Mouse (Mus musculus) Patski (cell line): Measurements from ENCODE around the gene Hunk. TPM values are rescaled to one million over a fixed set of nuclear protein-coding genes. Genes with fewer than 3 reads are reported as not detected.

Source experiments
- ATAC-seq: fragments of 100-300 bp; one replicate; pipeline ENCODE4 v1.8.0; 2021
- CTCF ChIA-PET: fragments of 350-600 bp; sonication (Branson Sonifier 250); formaldehyde crosslinking; loops from one replicate; lab custom pipeline; 2022; ENCODE audit warnings: inconsistent platforms; lab: Charles Lee
- POLR2A ChIA-PET: fragments of 350-600 bp; sonication (Branson Sonifier 250); formaldehyde crosslinking; loops from one replicate; lab custom pipeline; 2022; ENCODE audit warnings: antibody characterized with exemption, inconsistent platforms; lab: Charles Lee
- DNase-seq: peaks from one replicate; pipeline ENCODE4 v3.0.0-alpha.2; 2011; ENCODE audit warnings: low read depth, low spot score
- H3K27me3 ChIP-seq: fragments of 371-371 bp; one replicate; pipeline ENCODE4 v1.5.1; 2021
- CTCF ChIP-seq: fragments of 100-300 bp; IDR thresholded peaks from one replicate; pipeline ENCODE4 v1.5.1; 2021
- in situ Hi-C: fragments of 300-500 bp; cut with MboI; formaldehyde crosslinking; loops from 3 replicates; pipeline ENCODE4 v1.11.1; 2018; ENCODE audit warnings: low pct_unique_long_range_greater_than_20kb, mixed read lengths
- polyA plus RNA-seq: library from polyadenylated mRNA; unstranded; gene quantifications from one replicate; pipeline ENCODE4 v1.2.3, GENCODE M21; 2021

Hunk gene
- polyA plus RNA-seq, 1 experiment from 2014 or later, result 11.2 TPM

- no peak for DNase-seq
- no peaks in the 10 kb centered on the region for H3K27me3 ChIP-seq
- CTCF ChIA-PET, result interaction anchor here (1.1 to 1.4 kb wide), 2 partner anchors 17 to 111 kb away, joined by 3 read pairs; partner anchors contain the start of gene Hunk
- POLR2A ChIA-PET, result no interaction called here
- in situ Hi-C loops, result no loop called here
- no peak for TF ChIP-seq CTCF
- no peak for ATAC-seq
Observed at GRCm38 (mm10) chr16:90496930-90497329, 111.1 kb downstream of the Hunk start.

DNA sequence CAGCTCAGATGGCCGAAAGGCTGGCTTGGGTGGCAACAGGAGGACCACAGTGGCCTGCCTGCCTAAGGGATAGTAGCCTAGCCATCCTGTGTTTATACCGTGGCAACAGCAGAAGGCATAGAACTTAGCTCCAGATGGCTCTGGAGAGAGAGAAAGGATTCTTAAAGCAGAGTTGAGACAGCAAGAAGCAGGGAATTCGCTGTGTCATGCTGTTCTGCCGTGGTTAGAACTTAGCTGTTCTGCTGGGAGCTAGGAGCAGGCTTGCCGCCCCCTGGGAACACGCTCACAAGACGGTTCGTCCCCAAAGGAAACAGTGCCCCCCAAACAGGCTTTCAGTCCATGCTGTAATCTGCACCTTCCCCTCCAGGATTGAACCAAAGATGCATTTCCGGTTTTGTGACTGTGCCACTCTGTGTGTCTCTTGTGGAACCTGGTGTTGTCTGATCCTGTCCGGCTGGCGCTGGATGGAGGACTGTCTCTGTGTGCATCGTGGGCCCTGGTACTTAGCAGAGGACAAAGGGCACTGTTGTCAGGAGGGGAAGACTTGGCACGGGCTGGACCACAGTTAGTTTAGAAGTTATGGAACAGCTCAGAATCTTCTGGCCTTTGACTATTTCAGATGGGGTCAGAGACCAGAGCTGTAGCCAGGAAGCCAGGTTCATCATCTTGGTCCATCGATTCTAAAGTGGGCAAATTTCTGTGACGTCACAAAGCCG is 112.1 kb downstream of the Hunk start:
- no peaks in the 10 kb centered on the region for H3K27me3 ChIP-seq
- POLR2A ChIA-PET, result no interaction called here
- no peak for ATAC-seq
- in situ Hi-C loops, result no loop called here
- TF ChIP-seq CTCF, result no peak
- CTCF ChIA-PET, result interaction anchor here (1.4 kb wide), 1 partner anchor 18 kb away, joined by 3 read pairs; no protein-coding TSS in a partner anchor
- DNase-seq, result no peak

- DNase-seq (no peak), ATAC-seq (no peak)
- in situ Hi-C loops, result no loop called here
- CTCF ChIA-PET, result no interaction called here
- TF ChIP-seq CTCF, result no peak
- POLR2A ChIA-PET, result no interaction called here
- no peaks in the 10 kb centered on the region for H3K27me3 ChIP-seq
Observed at GRCm38 (mm10) chr16:90500809-90501208, 115.0 kb downstream of the Hunk start.

DNA sequence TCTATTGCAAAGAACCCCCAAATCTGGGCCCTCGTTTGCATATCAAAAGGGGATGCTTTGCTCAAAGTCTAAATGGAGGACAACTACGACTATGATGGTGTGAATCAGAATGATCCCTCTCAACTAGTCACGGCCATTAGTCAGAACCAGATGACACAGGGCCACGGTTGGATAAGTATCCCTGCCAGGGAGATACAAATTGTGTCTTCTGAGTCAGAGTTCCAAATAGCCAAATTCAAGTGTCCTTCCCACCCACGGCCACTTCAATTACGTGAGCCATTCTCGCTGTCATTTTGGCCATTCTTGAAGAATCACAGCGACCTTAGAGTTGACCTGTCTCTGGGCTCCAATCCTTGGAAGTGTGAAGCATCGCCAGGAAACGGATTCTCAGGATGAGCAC is 119.4 kb downstream of the Hunk start:
- TF ChIP-seq CTCF, result no peak
- CTCF ChIA-PET, result interaction anchor here (1.5 kb wide), 1 partner anchor 28 kb away, joined by 3 read pairs; no protein-coding TSS in a partner anchor
- no peak for ATAC-seq

GRCm38 (mm10) chr16:90505680-90506079 is 119.9 kb downstream of the Hunk start:
- ATAC-seq, result no peak
- H3K27me3 ChIP-seq, result no peaks in the 10 kb centered on the region
- in situ Hi-C loops, result no loop called here
- no peak for DNase-seq
- no peak for TF ChIP-seq CTCF
- POLR2A ChIA-PET, result no interaction called here
- CTCF ChIA-PET, result no interaction called here

More for the DNA sequence above, 119.4 kb downstream of the Hunk start:
- POLR2A ChIA-PET, result no interaction called here
- DNase-seq, result peak; percentile 20
- H3K27me3 ChIP-seq, result no peaks in the 10 kb centered on the region
- in situ Hi-C loops, result no loop called here

- ChIA-PET POLR2A (no interaction called here), CTCF (no interaction called here)
- H3K27me3 ChIP-seq, result no peaks in the 10 kb centered on the region
- DNase-seq (no peak), ATAC-seq (no peak)
- in situ Hi-C loops, result no loop called here
- TF ChIP-seq CTCF, result no peak
Observed at GRCm38 (mm10) chr16:90511551-90512296, 125.9 kb downstream of the Hunk start.

DNA sequence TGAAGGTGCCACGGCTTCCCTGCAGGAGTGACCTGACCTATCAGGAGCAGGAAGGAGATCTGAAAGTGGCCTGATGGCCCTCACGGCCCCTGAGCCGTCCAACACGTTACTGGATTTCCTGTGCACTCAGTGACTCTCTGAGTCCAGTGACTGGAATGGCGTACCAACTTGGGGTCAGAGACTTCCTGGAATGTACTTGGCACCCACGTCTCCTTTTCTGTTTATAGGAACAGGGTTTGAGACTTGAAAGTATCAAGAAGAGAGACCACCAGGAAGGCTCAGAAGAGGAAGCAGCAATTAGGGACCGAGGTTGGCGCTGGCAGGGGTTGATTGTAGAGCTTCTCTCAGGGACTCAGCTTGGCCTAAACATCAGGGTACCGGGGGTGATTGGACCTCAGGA is 131.2 kb downstream of the Hunk start:
- TF ChIP-seq CTCF, result no peak
- in situ Hi-C loops, result no loop called here
- ATAC-seq (no peak), DNase-seq (no peak)
- ChIA-PET POLR2A (no interaction called here), CTCF (no interaction called here)
- H3K27me3 ChIP-seq, result no peaks in the 10 kb centered on the region

GRCm38 (mm10) chr16:90518232-90518631 is 132.4 kb downstream of the Hunk start:
- ChIA-PET CTCF (no interaction called here), POLR2A (no interaction called here)
- no peak for DNase-seq
- ATAC-seq, result no peak
- no peak for TF ChIP-seq CTCF
- in situ Hi-C loops, result no loop called here
- no peaks in the 10 kb centered on the region for H3K27me3 ChIP-seq

DNA sequence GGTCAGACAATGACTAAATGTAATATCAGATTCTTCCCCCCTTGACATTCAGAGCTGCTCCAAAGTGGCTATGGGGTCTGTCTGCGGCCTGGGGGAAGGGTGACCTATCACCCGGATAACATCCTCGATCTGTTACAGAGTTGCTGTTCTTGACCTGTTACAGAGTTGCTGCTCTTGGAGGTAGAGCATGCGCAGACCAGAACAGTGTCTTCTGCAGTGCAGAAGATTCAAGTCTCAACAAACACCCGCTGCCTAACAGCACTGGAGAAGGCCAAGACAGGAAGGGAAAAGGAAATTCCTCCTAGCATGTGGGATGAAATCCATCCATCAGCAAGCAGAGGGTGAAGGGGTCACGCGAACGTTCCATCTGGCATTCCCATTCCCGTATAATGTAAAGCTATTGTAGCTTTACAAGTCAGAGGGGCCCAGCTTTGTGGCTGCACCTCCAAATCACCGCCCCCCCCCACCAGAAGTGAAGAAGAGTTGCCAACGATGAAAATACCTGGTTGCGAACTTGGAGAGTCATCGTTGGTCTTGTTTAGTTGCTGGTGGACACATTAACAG is 133.0 kb downstream of the Hunk start:
- no peak for TF ChIP-seq CTCF
- in situ Hi-C loops, result no loop called here
- DNase-seq, result no peak
- ChIA-PET CTCF (no interaction called here), POLR2A (no interaction called here)
- ATAC-seq, result no peak
- H3K27me3 ChIP-seq, result no peaks in the 10 kb centered on the region

DNA sequence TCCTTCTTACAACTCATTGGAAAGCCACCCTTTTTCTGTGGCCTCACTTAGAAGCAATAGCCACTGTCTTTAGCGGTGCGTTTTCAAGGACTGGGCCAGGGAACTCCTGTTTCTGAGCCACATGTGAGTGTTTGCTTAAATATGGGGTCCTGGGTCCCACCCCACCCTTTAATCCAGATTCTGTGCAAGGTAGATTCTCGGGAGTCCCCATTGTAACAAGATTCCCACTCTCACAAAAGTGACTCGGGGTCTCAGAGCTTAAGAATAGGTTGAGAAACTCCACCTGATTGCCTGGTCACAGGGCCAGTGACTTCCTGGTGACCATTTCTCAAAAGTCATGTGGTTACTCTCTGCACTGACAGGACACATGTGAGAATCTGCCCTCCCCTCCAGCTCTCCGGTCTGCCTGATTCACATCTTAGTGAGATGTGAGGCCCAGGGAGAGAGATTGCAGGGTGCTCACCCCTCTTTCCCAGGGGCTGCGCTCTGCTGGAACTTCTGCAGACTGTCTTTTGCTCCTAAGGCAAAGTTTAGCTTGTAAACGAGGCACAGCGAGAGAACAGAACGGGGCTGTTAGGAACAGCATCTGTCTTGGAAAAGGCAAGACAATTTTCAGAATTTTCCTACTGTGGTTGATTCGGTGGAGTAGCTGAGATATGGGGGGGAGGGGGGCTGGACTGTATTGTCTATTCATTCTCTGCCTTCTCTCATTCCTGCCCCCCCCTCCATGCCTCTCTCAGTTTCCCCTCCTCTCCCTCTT is 135.6 kb downstream of the Hunk start:
- CTCF ChIA-PET, result no interaction called here
- TF ChIP-seq CTCF, result no peak
- DNase-seq, result no peak
- in situ Hi-C loops, result no loop called here
- H3K27me3 ChIP-seq, result no peaks in the 10 kb centered on the region
- no peak for ATAC-seq
- POLR2A ChIA-PET, result interaction anchor here (0.6 kb wide), 1 partner anchor 140 kb away, joined by 3 read pairs; no protein-coding TSS in a partner anchor
